Mouse (Mus musculus) intestine, embryonic 14.5 days (tissue): ENCODE results near the gene Sfxn3. TPM values are rescaled to one million over a fixed set of nuclear protein-coding genes. Genes with fewer than 3 reads are reported as not detected.

Experiments used
- ATAC-seq: fragments of 200-750 bp; cut with Nextera tagmentation; replicated peaks from 2 replicates; pipeline ENCODE4 v1.8.0; 2017; ENCODE audit warnings: low read depth, moderate number of reproducible peaks, moderate TSS enrichment, moderate library complexity; ENCODE audit not compliant: low FRiP score, low TSS enrichment
- DNase-seq: peaks from one replicate; pipeline ENCODE4 v3.0.0-alpha.2; 2018; ENCODE audit warnings: low spot score
- H3K27ac ChIP-seq: fragments of 300-500 bp; sonication (generic); 2 replicates; pipeline ENCODE4 v1.5.1; 2014; ENCODE audit warnings: low read depth, mild to moderate bottlenecking, control low read depth
- H3K27me3 ChIP-seq: fragments of 300-500 bp; sonication (generic); replicated peaks from 2 replicates; pipeline ENCODE4 v1.6.1; 2014; ENCODE audit warnings: low read length, control low read depth; ENCODE audit not compliant: control insufficient read depth, insufficient read depth
- H3K36me3 ChIP-seq: fragments of 300-500 bp; sonication (generic); 2 replicates; pipeline ENCODE4 v1.6.1; 2014; ENCODE audit warnings: low read length, control low read depth; ENCODE audit not compliant: control insufficient read depth, insufficient read depth
- H3K4me1 ChIP-seq: fragments of 300-500 bp; sonication (generic); replicated peaks from 2 replicates; pipeline ENCODE4 v1.6.1; 2014; ENCODE audit warnings: low read length, control low read depth, mixed read lengths; ENCODE audit not compliant: control insufficient read depth, insufficient read depth
- H3K4me2 ChIP-seq: fragments of 300-500 bp; sonication (generic); 2 replicates; pipeline ENCODE4 v1.6.1; 2014; ENCODE audit warnings: low read length
- H3K4me3 ChIP-seq: fragments of 300-500 bp; sonication (generic); 2 replicates; pipeline ENCODE4 v1.5.1; 2014; ENCODE audit warnings: low read depth, low read length, control low read depth, mixed read lengths
- H3K9ac ChIP-seq: fragments of 300-500 bp; sonication (generic); 2 replicates; pipeline ENCODE4 v1.6.1; 2014; ENCODE audit warnings: mild to moderate bottlenecking, low read length
- H3K9me3 ChIP-seq: fragments of 300-500 bp; sonication (generic); 2 replicates; pipeline ENCODE4 v1.6.1; 2016; ENCODE audit warnings: low read length, control low read depth; ENCODE audit not compliant: control insufficient read depth
- WGBS: fragments of 180-500 bp; shearing (Covaris S2); extraction: QIAGEN DNeasy Blood & Tissue Kit; methylation state at CpG from one replicate; pipeline ENCODE4 v1.1.7; 2014; 5-methylcytosine and 5-hydroxymethylcytosine counted together
- polyA plus RNA-seq: library from polyadenylated mRNA; unstranded; fragments of >200 nt; fragmentation: Nextera tagmentation; extraction: Ambion mirVana; gene quantifications from 2 replicates; pipeline ENCODE4 v1.2.1, GENCODE M21; 2014

Gene Sfxn3
- polyA plus RNA-seq, 1 experiment from 2014 or later, result 24.5 TPM

GRCm38 (mm10) chr19:45058113-45058839 lies 11.0 kb downstream of the Sfxn3 start:
- Histone ChIP-seq H3K27ac (peak overlapping the region; percentile 93), H3K4me2 (peak overlapping the region; percentile 82), H3K4me3 (peak overlapping the region; percentile 55), H3K27me3 (no peaks in the 10 kb centered on the region), H3K9ac (peak overlapping the region; percentile 77), H3K9me3 (no peaks in the 10 kb centered on the region), H3K36me3 (peaks cover 7% of the 10 kb centered on the region), H3K4me1 (peaks cover 20% of the 10 kb centered on the region)
- WGBS, result under 1% methylated on average over 34 of the region's 34 CpGs
- DNase-seq (peak; percentile 99), ATAC-seq (peak; percentile 92)

GRCm38 (mm10) chr19:45058841-45059240 lies 11.5 kb downstream of the Sfxn3 start:
- no peak for DNase-seq
- H3K27me3 ChIP-seq, result peaks cover 1% of the 10 kb centered on the region; the same call in 1 of the 2 replicates
- ATAC-seq, result no peak
- no peaks in the 10 kb centered on the region for H3K9me3 ChIP-seq
- peak overlapping the region; percentile 93 for H3K27ac ChIP-seq
- peak overlapping the region; percentile 77 for H3K9ac ChIP-seq
- WGBS, result under 1% methylated on average over 14 of the region's 14 CpGs
- H3K4me2 ChIP-seq, result peak overlapping the region; percentile 82
- H3K4me3 ChIP-seq, result peak overlapping the region; percentile 55
- peaks cover 20% of the 10 kb centered on the region for H3K4me1 ChIP-seq
- peaks cover 7% of the 10 kb centered on the region for H3K36me3 ChIP-seq

GRCm38 (mm10) chr19:45063565-45064292 lies 16.4 kb downstream of the Sfxn3 start:
- WGBS, result 41% methylated on average over 19 of the region's 20 CpGs
- DNase-seq (no peak), ATAC-seq (0 out of 2 replicates have a peak, but pooled peaks have one; percentile 32)
- H3K4me2 ChIP-seq, result no peak overlapping the region
- H3K36me3 ChIP-seq, result no peaks in the 10 kb centered on the region
- H3K9me3 ChIP-seq, result no peaks in the 10 kb centered on the region
- H3K9ac ChIP-seq, result no peak overlapping the region
- H3K4me3 ChIP-seq, result no peak overlapping the region
- peaks cover 50% of the 10 kb centered on the region for H3K27me3 ChIP-seq
- no peak overlapping the region for H3K27ac ChIP-seq
- peaks cover 4% of the 10 kb centered on the region for H3K4me1 ChIP-seq

- ATAC-seq, result no peak
- H3K4me3 ChIP-seq, result no peak overlapping the region
Observed at GRCm38 (mm10) chr19:45065226-45065625, 17.9 kb downstream of the Sfxn3 start.

GRCm38 (mm10) chr19:45067170-45067569 lies 19.9 kb downstream of the Sfxn3 start:
- H3K4me2 ChIP-seq, result no peak overlapping the region
- H3K36me3 ChIP-seq, result no peaks in the 10 kb centered on the region
- no peak overlapping the region for H3K27ac ChIP-seq
- ATAC-seq (no peak), DNase-seq (peak; percentile 51)
- H3K9ac ChIP-seq, result no peak overlapping the region
- no peaks in the 10 kb centered on the region for H3K9me3 ChIP-seq
- H3K27me3 ChIP-seq, result peaks cover 63% of the 10 kb centered on the region
- 26% methylated on average over 17 of the region's 17 CpGs for WGBS
- no peak overlapping the region for H3K4me3 ChIP-seq
- no peaks in the 10 kb centered on the region for H3K4me1 ChIP-seq

More at GRCm38 (mm10) chr19:45065226-45065625, 17.9 kb downstream of the Sfxn3 start:
- Histone ChIP-seq H3K4me2 (no peak overlapping the region), H3K36me3 (no peaks in the 10 kb centered on the region), H3K27ac (no peak overlapping the region), H3K9ac (no peak overlapping the region), H3K9me3 (no peaks in the 10 kb centered on the region), H3K27me3 (peaks cover 55% of the 10 kb centered on the region), H3K4me1 (no peaks in the 10 kb centered on the region)
- DNase-seq, result no peak
- 5% methylated on average over 21 of the region's 21 CpGs for WGBS

- WGBS, result 79% methylated on average over 7 of the region's 7 CpGs
- no peak for ATAC-seq
- no peaks in the 10 kb centered on the region for H3K9me3 ChIP-seq
- no peak overlapping the region for H3K4me2 ChIP-seq
- no peak overlapping the region for H3K9ac ChIP-seq
- DNase-seq, result no peak
- no peaks in the 10 kb centered on the region for H3K4me1 ChIP-seq
- H3K36me3 ChIP-seq, result no peaks in the 10 kb centered on the region
- H3K4me3 ChIP-seq, result no peak overlapping the region
- H3K27me3 ChIP-seq, result peaks cover 63% of the 10 kb centered on the region
- no peak overlapping the region for H3K27ac ChIP-seq
Observed at GRCm38 (mm10) chr19:45067758-45068510, 20.6 kb downstream of the Sfxn3 start.

- H3K9me3 ChIP-seq, result no peaks in the 10 kb centered on the region
- H3K36me3 ChIP-seq, result no peaks in the 10 kb centered on the region
- peaks cover 23% of the 10 kb centered on the region for H3K4me1 ChIP-seq
- H3K4me2 ChIP-seq, result peak overlapping the region; percentile 93
- H3K27me3 ChIP-seq, result peaks cover 47% of the 10 kb centered on the region
- peak; percentile 93 for DNase-seq
- peak overlapping the region; percentile 60 for H3K9ac ChIP-seq
- ATAC-seq, result no peak
- H3K4me3 ChIP-seq, result peak overlapping the region; percentile 59
- 7% methylated on average over 20 of the region's 20 CpGs for WGBS
- no peak overlapping the region for H3K27ac ChIP-seq
Observed at GRCm38 (mm10) chr19:45073871-45074542, 26.7 kb downstream of the Sfxn3 start.
